Mouse (Mus musculus) lung, adult 18-20 months (tissue): ENCODE measurements at regions not wholly inside any gene's neighbourhood (a gene's known extent, or its start where the extent isn't known, plus 50 kb on each side); places are given as distances from the start of the nearest gene placed in this dataset.

ENCODE experiments used
- DNase-seq, 2 experiments: peaks; one replicate each; pipeline ENCODE4 v3.0.0; 2022; ENCODE audit warnings: mixed read lengths in 2 of 2

- no peak for DNase-seq
These were observed 300.3 kb upstream of the Cd180 start for GRCm38 (mm10) chr13:102392868-102393661.

- no peak for DNase-seq
These were observed 299.7 kb upstream of the Cd180 start for GRCm38 (mm10) chr13:102393662-102393970.

- no peak for DNase-seq
These were observed 299.3 kb upstream of the Cd180 start for GRCm38 (mm10) chr13:102394057-102394456.

DNA sequence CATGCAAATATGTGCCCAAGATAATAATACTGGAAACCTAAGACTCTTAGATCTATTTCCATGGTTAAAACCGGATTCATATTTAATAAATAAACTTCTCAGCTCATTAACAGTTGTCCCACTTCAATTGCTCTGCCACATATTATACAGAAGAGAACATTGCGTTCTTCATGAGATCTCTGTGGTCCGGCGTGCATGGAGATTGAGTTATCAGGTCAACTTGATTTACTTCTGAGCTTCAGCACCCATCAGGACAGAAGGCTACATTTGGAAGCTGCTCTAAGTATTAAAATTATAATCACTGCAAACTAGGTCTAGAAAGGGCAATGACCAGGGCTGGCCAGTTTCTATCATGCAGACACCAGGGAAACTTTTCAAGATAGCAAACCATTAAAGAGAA lies 295.9 kb upstream of the Cd180 start:
- DNase-seq, result no peak

- no peak for DNase-seq
These were observed 281.5 kb upstream of the Cd180 start for GRCm38 (mm10) chr13:102411840-102412239.

DNA sequence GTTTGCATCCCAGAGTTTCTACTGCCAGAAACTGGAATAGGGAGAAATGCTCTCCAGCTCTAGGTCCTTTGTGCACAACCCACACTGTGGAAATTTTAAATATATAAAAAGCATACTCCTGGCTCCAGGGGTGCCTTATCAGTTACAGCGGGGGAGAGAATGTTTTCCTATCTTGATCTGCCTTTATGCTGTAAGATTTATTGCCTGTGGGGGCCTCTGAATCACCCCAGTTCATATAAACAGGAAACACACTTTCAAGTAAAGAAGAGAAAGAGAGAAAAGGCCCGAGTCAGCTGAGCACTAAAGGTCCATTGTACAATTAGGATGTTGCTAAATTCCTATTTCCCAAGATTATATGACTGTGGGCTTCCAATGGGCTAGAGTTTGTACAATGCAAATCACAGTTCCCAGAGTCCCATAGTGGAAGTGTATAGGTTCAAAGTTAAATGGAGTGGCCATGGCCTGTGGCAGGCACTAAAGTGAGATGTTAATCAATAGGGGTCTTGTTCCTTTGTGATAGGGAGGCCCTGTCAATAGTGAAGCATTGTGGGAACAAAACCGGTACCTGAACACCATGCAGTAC lies 258.9 kb upstream of the Cd180 start:
- no peak for DNase-seq

GRCm38 (mm10) chr13:102442676-102443075 lies 250.7 kb upstream of the Cd180 start:
- DNase-seq, result no peak

- no peak for DNase-seq
These were observed 246.0 kb upstream of the Cd180 start for GRCm38 (mm10) chr13:102447310-102447709.

GRCm38 (mm10) chr13:102449416-102450121 lies 243.8 kb upstream of the Cd180 start:
- DNase-seq, result no peak

DNA sequence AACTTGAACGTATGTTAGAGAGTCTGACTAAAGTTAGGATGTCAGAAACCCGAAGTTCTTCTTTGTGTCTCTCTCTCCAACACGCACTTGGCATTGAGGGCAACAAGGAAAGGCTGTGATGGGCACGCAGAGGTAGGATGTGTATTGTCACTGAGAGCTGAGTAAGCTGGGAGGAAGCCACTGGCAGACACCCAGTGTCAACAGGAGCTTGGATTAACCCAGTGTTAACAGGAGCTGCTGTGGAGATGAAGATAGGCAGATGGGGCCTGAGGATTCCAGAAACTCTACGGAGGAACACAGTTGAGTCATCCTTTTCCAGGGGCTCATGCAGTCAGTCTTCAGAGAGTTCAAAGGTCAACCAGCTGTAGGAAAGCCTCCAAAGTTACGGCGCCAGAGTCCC lies 242.2 kb upstream of the Cd180 start:
- DNase-seq, result no peak

- DNase-seq, result no peak
These were observed 234.6 kb upstream of the Cd180 start for GRCm38 (mm10) chr13:102458711-102459110.

DNA sequence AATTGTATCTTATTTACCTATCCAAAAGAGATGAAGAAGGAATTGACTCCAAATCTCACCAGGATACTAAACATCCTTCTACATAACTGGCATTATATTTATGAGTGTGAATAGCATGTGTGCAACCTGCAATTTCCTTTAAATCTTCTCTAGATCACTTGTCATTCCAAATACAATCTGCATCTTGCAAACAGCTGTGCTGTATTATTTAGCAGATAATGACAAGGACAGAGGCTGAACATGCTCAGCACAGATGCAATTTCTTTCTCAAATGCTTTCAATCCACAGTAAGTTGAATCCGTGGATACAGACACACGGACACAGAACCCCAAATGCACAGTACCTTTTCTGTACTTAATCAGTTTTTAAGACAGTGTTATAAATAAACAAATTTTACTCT lies 229.4 kb upstream of the Cd180 start:
- DNase-seq, result no peak

DNA sequence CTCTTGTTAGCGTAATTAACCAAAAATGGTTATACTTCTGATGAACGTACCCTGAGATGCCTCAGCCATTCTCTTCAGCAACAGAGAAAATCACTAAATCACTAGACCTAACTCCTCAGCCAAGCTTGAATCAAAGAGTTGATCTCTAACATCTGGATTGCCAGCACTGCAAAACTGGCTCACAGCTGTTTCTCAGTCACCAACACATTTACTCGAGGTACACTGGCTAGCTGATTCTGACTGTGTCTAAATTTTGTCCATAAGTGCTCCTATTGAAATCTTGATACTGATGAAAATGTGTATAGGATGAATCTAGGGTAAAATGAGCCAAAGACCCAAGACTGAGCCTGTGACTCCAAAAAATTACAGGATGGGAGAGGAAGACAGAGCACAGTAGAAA lies 211.5 kb upstream of the Cd180 start:
- peak in 1 of 2 experiments; percentile 16 for DNase-seq

GRCm38 (mm10) chr13:102482451-102482850 lies 210.9 kb upstream of the Cd180 start:
- DNase-seq, result no peak

- no peak for DNase-seq
These were observed 205.8 kb upstream of the Cd180 start for GRCm38 (mm10) chr13:102487416-102488097.

DNA sequence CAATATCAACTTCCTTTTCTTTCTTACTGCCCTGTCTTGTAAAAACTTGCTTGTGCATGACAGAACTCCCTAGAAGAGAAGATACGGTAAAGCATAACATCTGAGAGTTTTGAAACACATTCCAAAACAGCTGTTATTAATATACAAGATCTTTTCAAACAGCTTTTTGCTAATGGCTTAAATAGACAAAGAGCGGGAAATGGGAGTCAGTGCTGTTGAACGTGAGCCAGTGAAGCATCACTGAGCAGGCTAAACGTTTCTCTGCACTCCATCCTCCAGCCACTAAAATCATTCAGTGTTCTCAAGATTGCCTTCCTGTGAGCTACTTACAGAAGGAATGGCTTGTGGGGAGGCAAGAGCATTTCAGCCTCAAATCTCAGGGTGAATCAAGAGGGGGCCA lies 202.0 kb upstream of the Cd180 start:
- DNase-seq, result no peak

DNA sequence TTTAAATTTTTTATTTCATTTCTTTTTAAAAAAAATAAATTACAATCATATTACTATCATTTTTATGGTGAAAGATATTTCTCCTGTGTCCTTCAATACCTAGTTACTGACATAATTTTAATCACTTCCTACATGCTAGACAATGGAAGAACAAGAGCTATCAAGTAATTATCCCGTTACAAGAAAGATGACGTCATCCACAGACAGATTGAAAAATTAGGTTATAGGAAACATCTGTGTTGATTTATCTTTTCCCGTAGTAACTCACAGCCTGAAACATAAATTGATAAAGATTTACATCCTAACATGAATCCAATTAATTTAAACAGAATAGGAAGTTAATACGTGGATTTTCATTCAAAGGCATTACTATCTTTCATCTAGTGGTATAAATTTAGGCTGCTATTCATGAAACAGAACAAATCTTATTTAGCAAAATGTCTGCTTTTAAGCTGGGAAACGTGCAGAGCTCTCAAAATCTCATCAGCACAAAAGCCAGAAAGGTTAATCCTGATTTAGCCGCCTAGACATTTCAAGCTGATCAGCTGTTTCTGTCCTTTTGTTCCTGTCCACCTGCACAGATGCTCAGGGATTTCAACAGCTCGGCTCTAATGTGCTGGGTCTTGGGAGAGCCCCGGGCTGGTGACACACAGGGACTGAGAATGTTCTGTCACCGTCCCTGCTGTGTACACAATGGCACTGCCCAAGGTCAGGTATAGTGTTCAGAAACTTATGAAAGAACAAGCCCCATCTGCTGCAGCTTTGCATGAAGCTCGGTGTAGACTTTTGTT lies 189.0 kb upstream of the Cd180 start:
- no peak for DNase-seq

DNA sequence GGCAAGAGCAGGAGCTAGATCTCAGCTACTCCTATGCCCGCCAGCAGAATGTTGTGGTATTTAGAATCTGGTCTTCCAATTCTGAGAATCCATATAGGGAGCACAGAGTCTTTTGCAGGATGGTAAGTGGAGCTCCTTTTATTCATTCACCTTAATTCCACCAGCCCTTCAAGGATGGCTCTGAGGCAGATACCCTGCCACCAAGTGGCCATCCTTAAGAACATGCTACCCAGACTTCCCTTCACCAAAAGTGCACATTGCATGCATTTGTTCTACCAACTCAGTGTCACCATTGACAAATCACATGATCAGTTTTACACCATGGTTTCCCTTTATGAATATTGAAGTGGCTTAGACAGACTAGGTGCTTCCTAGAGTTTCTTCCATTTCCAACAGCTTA lies 186.1 kb upstream of the Cd180 start:
- DNase-seq, result no peak

- no peak for DNase-seq
These were observed 185.4 kb upstream of the Cd180 start for GRCm38 (mm10) chr13:102507916-102508315.

- no peak for DNase-seq
These were observed 182.6 kb upstream of the Cd180 start for GRCm38 (mm10) chr13:102510733-102511279.

GRCm38 (mm10) chr13:102518169-102518882 lies 175.0 kb upstream of the Cd180 start:
- no peak for DNase-seq

DNA sequence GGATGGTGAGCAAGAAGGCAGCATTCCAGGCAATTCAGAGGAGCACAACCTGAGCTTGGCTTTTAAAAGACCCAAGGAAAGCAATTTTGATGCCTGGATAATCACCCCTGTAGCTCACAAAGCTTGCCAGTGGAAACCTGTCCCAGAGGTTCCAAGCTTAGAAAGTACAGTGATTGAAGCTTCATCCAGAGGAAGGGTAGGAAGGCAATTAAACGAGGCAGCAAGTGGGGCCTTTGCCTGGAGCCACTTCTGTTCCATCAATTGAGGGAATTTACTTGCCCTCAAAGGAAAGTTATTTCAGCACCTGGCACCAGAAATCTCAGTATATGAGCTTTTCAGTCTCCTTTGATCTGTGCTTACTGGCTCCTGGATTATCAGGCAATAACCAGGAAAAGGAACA lies 171.9 kb upstream of the Cd180 start:
- no peak for DNase-seq
